Mouse (Mus musculus): ENCODE measurements at regions not wholly inside any gene's neighbourhood (a gene's known extent, or its start where the extent isn't known, plus 50 kb on each side); places are given as distances from the start of the nearest gene placed in this dataset.

- TF ChIP-seq CTCF (IDR thresholded peaks at IDR 0.05; ENCODE audit: low read depth, low read length), result no peak
- TF ChIP-seq GATA1 (IDR thresholded peaks at IDR 0.05; ENCODE audit: borderline replicate concordance, low read length), result no peak
Observed at GRCm38 (mm10) chr1:107900449-107900848, 310.6 kb downstream of the Serpinb8 start.
